Mouse (Mus musculus): Measurements from ENCODE around the gene Mycl.

Gene Mycl

GRCm38 (mm10) chr4:123016451-123016957 lies 21.1 kb downstream of the Mycl start, which contains the start of gene Trit1:
Gene Trit1 (plus strand): TSS chr4:123016597.
- peak; percentile 94 for DNase-seq (ENCODE audit: low read depth, low spot score)

- no peak for DNase-seq (ENCODE audit: low read depth, low spot score)
Observed at GRCm38 (mm10) chr4:123021591-123021990, 26.1 kb downstream of the Mycl start.

DNA sequence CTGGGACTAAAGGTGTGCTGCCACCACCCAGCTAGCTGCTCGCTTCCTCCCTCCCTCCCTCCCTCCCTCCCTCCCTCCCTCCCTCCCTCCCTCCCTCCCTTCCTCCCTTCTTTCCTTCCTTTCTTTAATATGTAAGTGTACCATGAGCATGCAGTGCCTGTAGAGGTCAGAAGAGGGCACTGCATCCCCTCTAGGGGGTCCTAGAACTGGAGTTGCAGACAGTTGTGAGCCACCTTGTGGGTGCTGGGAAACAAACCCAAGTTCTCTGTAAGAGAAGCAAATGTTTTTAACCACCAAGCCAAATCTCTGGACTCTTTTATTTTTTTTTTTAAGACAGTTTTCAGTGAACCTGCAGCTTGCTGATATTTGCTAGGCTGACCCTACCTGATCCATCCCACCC lies 27.4 kb downstream of the Mycl start:
- no peak for DNase-seq (ENCODE audit: low read depth, low spot score)

DNA sequence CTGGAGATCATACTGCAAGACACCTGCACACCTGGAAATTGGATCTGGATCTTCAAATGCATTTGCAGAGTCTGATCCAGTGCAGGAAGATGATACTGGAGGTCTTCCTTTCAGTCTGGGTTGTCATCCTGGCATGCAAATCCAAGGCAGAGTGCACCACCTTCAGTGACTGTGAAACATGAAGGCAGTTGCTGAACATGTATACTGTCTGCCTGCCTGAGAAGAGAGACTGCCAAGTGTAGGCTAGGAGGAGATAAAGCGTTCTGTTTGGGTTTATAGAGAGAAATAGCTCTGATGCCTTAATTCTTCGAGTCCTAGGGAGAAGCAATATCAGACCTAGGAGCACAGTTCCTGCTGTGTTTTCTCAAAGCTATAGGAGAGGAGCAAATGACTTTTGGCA lies 30.0 kb downstream of the Mycl start:
- no peak for DNase-seq (ENCODE audit: low read depth, low spot score)

DNA sequence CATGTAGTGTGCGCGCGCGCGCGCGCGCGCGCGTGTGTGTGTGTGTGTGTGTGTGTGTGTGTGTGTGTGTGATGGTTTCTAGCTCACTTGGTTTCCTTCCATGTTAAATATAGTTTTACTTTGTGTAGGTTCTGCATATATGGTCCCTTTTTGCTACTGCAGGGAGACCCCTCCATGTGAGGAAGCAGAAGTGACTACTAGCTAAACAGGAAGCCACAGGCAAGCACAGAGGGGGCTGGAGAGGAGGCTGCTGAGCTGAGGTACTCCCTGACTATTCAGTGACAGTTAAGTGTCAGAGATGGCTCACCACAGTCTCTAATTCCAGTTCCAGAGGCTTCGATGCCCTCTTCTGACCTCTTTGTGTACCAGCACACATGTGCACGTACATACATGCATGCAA lies 30.7 kb downstream of the Mycl start:
- no peak for DNase-seq (ENCODE audit: low read depth, low spot score)

DNA sequence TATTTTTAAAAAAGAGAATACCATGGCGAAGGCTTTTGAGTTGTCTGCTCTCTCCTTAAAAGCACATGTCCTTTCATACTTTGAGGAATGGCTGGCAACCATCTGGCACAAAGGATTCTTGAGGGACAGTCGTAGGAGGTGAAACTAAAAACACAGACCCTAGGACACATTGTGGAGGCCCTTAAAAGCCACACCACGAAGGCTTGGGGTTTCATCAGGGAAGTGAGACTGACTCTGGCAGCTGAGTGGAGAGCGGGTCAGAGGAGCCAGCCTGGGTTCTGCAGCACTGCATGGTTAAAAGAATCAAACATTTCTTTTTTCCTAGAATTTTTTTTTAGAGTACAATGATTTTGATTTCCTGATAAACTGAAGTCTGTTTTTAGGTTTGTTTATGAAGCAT lies 31.1 kb downstream of the Mycl start:
- DNase-seq (ENCODE audit: low read depth, low spot score) = no peak

- DNase-seq (ENCODE audit: low read depth, low spot score) = no peak
Observed at GRCm38 (mm10) chr4:123034841-123035240, 39.4 kb downstream of the Mycl start.

- no peak for DNase-seq (ENCODE audit: low read depth, low spot score)
Observed at GRCm38 (mm10) chr4:123035636-123036035, 40.2 kb downstream of the Mycl start.

GRCm38 (mm10) chr4:123036710-123037109 lies 41.3 kb downstream of the Mycl start:
- no peak for DNase-seq (ENCODE audit: low read depth, low spot score)

- no peak for DNase-seq (ENCODE audit: low read depth, low spot score)
Observed at GRCm38 (mm10) chr4:123041131-123041530, 45.7 kb downstream of the Mycl start.

GRCm38 (mm10) chr4:123043858-123044257 lies 48.4 kb downstream of the Mycl start:
- no peak for DNase-seq (ENCODE audit: low read depth, low spot score)

DNA sequence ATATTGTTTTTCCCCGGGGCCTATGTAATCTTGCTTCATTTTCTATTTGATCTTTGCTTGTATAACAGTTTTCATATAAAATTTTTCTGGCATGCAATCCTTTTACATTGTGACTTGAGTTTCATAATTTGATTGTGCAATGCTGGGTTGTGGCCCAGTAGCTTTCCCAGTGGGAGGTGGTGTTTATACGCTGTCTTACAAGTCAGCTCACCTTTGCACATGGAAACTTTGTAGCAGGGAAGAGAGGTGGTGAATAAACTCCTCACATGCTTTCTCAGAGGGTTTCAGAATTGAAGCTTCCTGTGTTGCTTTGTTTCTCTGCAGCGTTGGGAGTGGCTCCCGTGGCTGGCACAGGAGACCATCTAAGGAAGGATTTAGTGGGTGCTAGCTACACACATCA lies 49.4 kb downstream of the Mycl start:
- DNase-seq (ENCODE audit: low read depth, low spot score) = no peak

- no peak for DNase-seq (ENCODE audit: low read depth, low spot score)
Observed at GRCm38 (mm10) chr4:123046300-123046699, 50.8 kb downstream of the Mycl start.

DNA sequence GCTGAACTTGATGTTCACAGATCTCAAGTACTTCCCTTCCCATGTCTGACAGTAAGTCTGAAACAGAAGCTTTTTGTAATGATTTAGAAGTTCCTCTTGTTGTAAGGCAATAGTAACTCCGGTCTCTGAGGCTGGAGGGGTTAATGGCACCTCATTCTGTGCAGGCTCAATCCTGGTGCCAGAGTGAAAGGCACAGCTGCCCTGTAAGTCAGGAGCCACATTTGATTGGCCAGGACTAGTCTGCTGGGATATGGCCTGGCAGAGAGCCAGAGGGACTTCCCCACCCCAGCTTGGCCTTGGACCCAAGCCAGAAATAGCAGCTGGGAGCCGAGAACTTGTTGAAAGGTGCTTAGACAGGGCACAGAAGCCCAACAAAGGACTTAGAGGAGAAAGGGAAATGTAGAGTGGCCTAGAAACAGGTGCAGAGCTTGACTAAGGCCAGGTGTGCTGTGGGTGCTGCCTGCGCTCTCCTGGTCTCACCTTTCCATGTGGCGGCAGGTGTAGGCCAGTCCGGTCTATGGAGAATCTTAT lies 55.3 kb downstream of the Mycl start:
- no peak for DNase-seq (ENCODE audit: low read depth, low spot score)

All from brain, embryonic 18.5 days (tissue).